In the genomic region with DNA sequence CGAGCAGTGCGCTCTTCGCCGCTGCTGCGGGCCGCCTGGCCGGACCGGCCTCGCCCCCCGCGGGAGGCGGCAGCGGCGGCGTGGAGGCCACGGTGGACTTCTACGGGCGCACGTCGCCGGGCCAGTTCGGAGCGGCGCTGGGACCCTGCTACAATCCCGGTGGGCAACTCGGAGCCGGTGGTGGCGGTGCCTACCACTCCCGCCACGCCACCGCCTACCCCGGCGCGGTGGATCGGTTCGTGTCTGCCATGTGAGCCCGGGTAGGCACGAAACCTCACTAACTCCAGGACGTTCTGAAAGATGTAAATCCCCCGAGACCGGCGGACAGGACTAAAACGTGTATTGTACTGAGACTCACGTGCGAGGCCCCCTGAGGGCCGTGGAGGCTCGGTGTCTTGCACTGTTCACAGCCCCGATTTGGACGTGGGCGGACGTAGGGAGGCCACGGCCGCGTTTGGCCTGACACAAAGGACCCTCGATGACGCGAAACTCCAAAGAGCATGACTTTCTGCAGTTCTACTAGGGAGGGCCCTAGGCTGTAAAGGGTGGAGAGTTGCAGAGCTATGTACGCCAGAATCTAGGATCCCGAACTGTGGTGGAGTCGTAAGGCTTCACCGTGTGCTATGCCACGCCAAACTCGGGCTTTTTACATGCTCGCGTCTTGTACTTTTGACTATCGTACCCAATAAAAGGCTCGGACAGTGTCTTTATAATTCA, we compare ENCODE assay signal across 10 mouse cellular contexts. TPM values are rescaled to one million over a fixed set of nuclear protein-coding genes. Genes with fewer than 3 reads are reported as not detected.
A peak's percentile ranks its signal among the peaks of the same experiment; 100 is the strongest.
DNase-seq lines count a peak whose midpoint lies in the region; ATAC-seq lines count a peak whose summit lies in the region.
"Had no signal": no experiment of that assay in that cellular context is flagged by ENCODE, and none has a peak within 500 bp of the region (broad histone marks: within the 10 kb centered on the region; RNA-seq: fewer than 3 reads in every experiment).

No protein-coding gene starts in this region.

- DNase-seq in heart, postnatal 14 days: no peak
- DNase-seq in ZHBTc4 (ENCODE audit: low read depth, low spot score): peak; percentile 63
- peak; percentile 34 for DNase-seq in midbrain, embryonic 14.5 days
- DNase-seq in cerebellum, adult 9-10 months: no peak
- no peak for DNase-seq in right cerebral cortex, adult 18-20 months
- DNase-seq: cerebellum, adult 11 months; kidney, postnatal 14 days had no signal

- no peaks in the 10 kb centered on the region for H3K4me1 ChIP-seq in heart, embryonic 16.5 days (ENCODE audit: control insufficient read depth, insufficient read depth, low read length)
- H3K4me1 ChIP-seq in hindbrain, embryonic 13.5 days (replicated peaks): peaks cover 22% of the 10 kb centered on the region
- H3K4me1 ChIP-seq in midbrain, embryonic 14.5 days (ENCODE audit: control insufficient read depth, insufficient read depth, low read length): no peaks in the 10 kb centered on the region

- no peaks in the 10 kb centered on the region for H3K9me3 ChIP-seq in heart, embryonic 16.5 days (replicated peaks; ENCODE audit: control insufficient read depth, low read length)
- no peaks in the 10 kb centered on the region for H3K9me3 ChIP-seq in hindbrain, embryonic 13.5 days
- no peaks in the 10 kb centered on the region for H3K9me3 ChIP-seq in midbrain, embryonic 14.5 days (ENCODE audit: control insufficient read depth, low read length)

- no peak overlapping the region for H3K27ac ChIP-seq in heart, embryonic 16.5 days (ENCODE audit: low read length)
- H3K27ac ChIP-seq in hindbrain, embryonic 13.5 days: no peak overlapping the region
- H3K27ac ChIP-seq in midbrain, embryonic 14.5 days (replicated peaks; ENCODE audit: low read depth, low read length): no peak overlapping the region

- H3K36me3 ChIP-seq in heart, embryonic 16.5 days (ENCODE audit: control insufficient read depth, insufficient read depth): no peaks in the 10 kb centered on the region
- no peaks in the 10 kb centered on the region for H3K36me3 ChIP-seq in hindbrain, embryonic 13.5 days
- no peaks in the 10 kb centered on the region for H3K36me3 ChIP-seq in midbrain, embryonic 14.5 days (ENCODE audit: control insufficient read depth, insufficient read depth, low read length)

- WGBS in heart, embryonic 16.5 days: 4% methylated on average over 66 of the region's 67 CpGs
- 2% methylated on average over 67 of the region's 67 CpGs for WGBS in hindbrain, embryonic 13.5 days
- WGBS in midbrain, embryonic 14.5 days: 3% methylated on average over 67 of the region's 67 CpGs

- no peak for ATAC-seq in heart, embryonic 16.5 days (replicated peaks; ENCODE audit: extremely low read depth, insufficient read depth, low FRiP score)
- ATAC-seq in hindbrain, embryonic 13.5 days (ENCODE audit: low FRiP score): no peak
- ATAC-seq in midbrain, embryonic 14.5 days (ENCODE audit: low FRiP score, low TSS enrichment): no peak
- no peak for ATAC-seq in erythroid progenitor cell, adult 5-6 weeks (replicated peaks; ENCODE audit: low FRiP score, poor library complexity, severe bottlenecking)

- peaks cover 91% of the 10 kb centered on the region for H3K27me3 ChIP-seq in heart, embryonic 16.5 days (ENCODE audit: control insufficient read depth, insufficient read depth, low read length)
- H3K27me3 ChIP-seq in hindbrain, embryonic 13.5 days: peaks cover 99% of the 10 kb centered on the region
- peaks cover 95% of the 10 kb centered on the region for H3K27me3 ChIP-seq in midbrain, embryonic 14.5 days (ENCODE audit: control insufficient read depth, insufficient read depth, low read length)

- intact Hi-C loops in heart, postnatal 14 days (cut with DNase I): loop anchor here (5.0 kb wide), 1 partner anchor 38 kb away; no protein-coding TSS in a partner anchor

- peak overlapping the region; percentile 61 for H3K4me2 ChIP-seq in heart, embryonic 16.5 days (ENCODE audit: low read depth, low read length)
- no peak overlapping the region for H3K4me2 ChIP-seq in hindbrain, embryonic 13.5 days
- H3K4me2 ChIP-seq in midbrain, embryonic 14.5 days (ENCODE audit: low read length): peak overlapping the region; percentile 43

- peak overlapping the region; percentile 50 for H3K4me3 ChIP-seq in heart, embryonic 16.5 days (ENCODE audit: low read length)
- H3K4me3 ChIP-seq in hindbrain, embryonic 13.5 days: peak overlapping the region; percentile 36
- peak overlapping the region; percentile 34; the same call in 1 of the 2 replicates for H3K4me3 ChIP-seq in midbrain, embryonic 14.5 days (replicated peaks; ENCODE audit: low read depth, low read length)

- no peak overlapping the region for H3K9ac ChIP-seq in heart, embryonic 16.5 days (ENCODE audit: low read length)
- no peak overlapping the region for H3K9ac ChIP-seq in hindbrain, embryonic 13.5 days
- H3K9ac ChIP-seq in midbrain, embryonic 14.5 days (replicated peaks; ENCODE audit: low read length): no peak overlapping the region

RNA-seq across cellular contexts. Expression of gene Foxe1, which starts 1.8 kb away (rescaled TPM):
- polyA plus RNA-seq in heart, embryonic 16.5 days (2015; fragmentation: Nextera tagmentation; extraction: Ambion mirVana): not detected in 2 replicates
- not detected for total RNA-seq in heart, postnatal 14 days (2021)
- not detected in 2 replicates for polyA plus RNA-seq in hindbrain, embryonic 13.5 days (2015; fragmentation: Nextera tagmentation; extraction: Ambion mirVana)
- not detected in 2 replicates for polyA plus RNA-seq in midbrain, embryonic 14.5 days (2014; fragmentation: Nextera tagmentation; extraction: Ambion mirVana)
- total RNA-seq in erythroid progenitor cell, adult 5-6 weeks (2015; ENCODE audit: low replicate concordance): not detected in 2 replicates
- not detected in 2 replicates for total RNA-seq in erythroid progenitor cell, adult 5-6 weeks (2017; ENCODE audit: low replicate concordance)

RNA-seq across cellular contexts. Expression of gene Trmo, which starts 44.0 kb away (rescaled TPM):
- polyA plus RNA-seq in heart, embryonic 16.5 days (2015; fragmentation: Nextera tagmentation; extraction: Ambion mirVana): 8.6 and 11.1 TPM in 2 replicates
- total RNA-seq in heart, postnatal 14 days (2021): 1 to 10 TPM; 4.3 to 4.8 TPM
- 8.9 and 10.0 TPM in 2 replicates for polyA plus RNA-seq in hindbrain, embryonic 13.5 days (2015; fragmentation: Nextera tagmentation; extraction: Ambion mirVana)
- polyA plus RNA-seq in midbrain, embryonic 14.5 days (2014; fragmentation: Nextera tagmentation; extraction: Ambion mirVana): 8.6 and 10.1 TPM in 2 replicates
- total RNA-seq in erythroid progenitor cell, adult 5-6 weeks (2015; ENCODE audit: low replicate concordance): 89.0 and 90.1 TPM in 2 replicates
- total RNA-seq in erythroid progenitor cell, adult 5-6 weeks (2017; ENCODE audit: low replicate concordance): 49.6 and 97.9 TPM in 2 replicates

Comparison
In these comparisons a context has a peak if more than half of its experiments do, and no peak if none do; other contexts are left out.
1. DNase-seq: peak in ZHBTc4 (single experiment) and midbrain, embryonic 14.5 days (single experiment); none in heart, postnatal 14 days (0 of 2), cerebellum, adult 9-10 months (single experiment) and right cerebral cortex, adult 18-20 months (single experiment).
2. Peak in every context shown above with its lines, with median percentiles within 50 percentile points of each other: H3K4me3 ChIP-seq.